Mouse (Mus musculus) bone marrow macrophage, adult 2 months (primary cell): ENCODE data around the gene Armh4.

Source experiments
- CTCF ChIP-seq: IDR thresholded peaks from 2 replicates; pipeline ENCODE4 v1.5.1; 2012; ENCODE audit warnings: low read depth, mild to moderate bottlenecking, low read length, moderate library complexity
- POLR2A ChIP-seq: IDR thresholded peaks from 2 replicates; pipeline ENCODE4 v1.6.1; 2012; ENCODE audit warnings: mild to moderate bottlenecking, low read depth, low read length, borderline replicate concordance

DNA sequence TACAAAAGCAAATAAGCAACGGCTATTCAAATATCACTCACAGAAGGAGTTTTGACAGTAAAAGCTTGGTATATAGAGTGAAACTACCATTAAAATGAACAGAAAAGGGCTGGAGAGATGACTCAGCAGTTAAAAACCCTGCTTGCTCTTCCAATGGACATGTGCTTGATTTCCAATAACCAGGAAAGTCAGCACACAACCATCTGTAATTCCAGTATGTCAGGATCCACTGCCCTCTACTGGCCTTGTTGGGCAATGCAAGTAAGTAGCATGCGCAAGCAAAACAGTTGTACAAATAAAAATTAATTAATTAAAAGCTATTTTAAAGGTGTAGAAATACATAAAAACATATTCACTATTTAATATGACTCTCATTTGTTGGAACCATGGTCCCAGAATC is 2.6 kb upstream of the Armh4 start:
- no peak for TF ChIP-seq POLR2A
- no peak for TF ChIP-seq CTCF
